Mouse (Mus musculus) MEL (cell line): ENCODE data around the gene Epha2.

ENCODE experiments used
- CHD2 ChIP-seq: IDR thresholded peaks from 2 replicates; pipeline ENCODE4 v1.6.1; 2011; ENCODE audit warnings: low read length, improper control_type of control experiment
- CTCF ChIP-seq, 3 experiments: IDR thresholded peaks in 2 of 3; conservative IDR thresholded peaks in 1 of 3; 2 replicates each; pipeline ENCODE4 v1.5.1; 2011 to 2012; ENCODE audit warnings: low read length in 3 of 3, low read depth in 2 of 3, mild to moderate bottlenecking in 2 of 3, improper control_type of control experiment in 1 of 3, inconsistent platforms in 1 of 3, mixed read lengths in 1 of 3, moderate library complexity in 1 of 3; ENCODE audit not compliant: control insufficient read depth in 1 of 3, insufficient read depth in 1 of 3, poor library complexity in 1 of 3, severe bottlenecking in 1 of 3
- EP300 ChIP-seq, 2 experiments: IDR thresholded peaks; 2 replicates each; pipeline ENCODE4 v1.6.1; 2011; ENCODE audit warnings: improper control_type of control experiment in 2 of 2, low read length in 2 of 2, low read depth in 1 of 2, mild to moderate bottlenecking in 1 of 2
- POLR2A ChIP-seq, 2 experiments: IDR thresholded peaks; 2 replicates each; pipeline ENCODE4 v1.6.1; 2011 to 2012; ENCODE audit warnings: low read length in 2 of 2, mild to moderate bottlenecking in 2 of 2, control low read depth in 1 of 2, improper control_type of control experiment in 1 of 2, low read depth in 1 of 2, moderate library complexity in 1 of 2; ENCODE audit not compliant: control insufficient read depth in 1 of 2, insufficient read depth in 1 of 2, poor library complexity in 1 of 2
- RCOR1 ChIP-seq: IDR thresholded peaks from 2 replicates; pipeline ENCODE4 v1.6.1; 2012; ENCODE audit warnings: low read depth, mild to moderate bottlenecking, inconsistent platforms, low read length, improper control_type of control experiment
- SMC3 ChIP-seq: IDR thresholded peaks from 2 replicates; pipeline ENCODE4 v1.6.1; 2011; ENCODE audit warnings: low read depth, low read length, improper control_type of control experiment
- TAL1 ChIP-seq: IDR thresholded peaks from 2 replicates; pipeline ENCODE4 v1.6.1; 2012; ENCODE audit warnings: mild to moderate bottlenecking, inconsistent platforms, low read length, moderate library complexity, mixed read lengths
- TBP ChIP-seq: IDR thresholded peaks from 2 replicates; pipeline ENCODE4 v1.8.0; 2011; ENCODE audit warnings: low read depth, low read length, improper control_type of control experiment
- TCF12 ChIP-seq: IDR thresholded peaks from 2 replicates; pipeline ENCODE4 v1.6.1; 2014; ENCODE audit warnings: low read depth, mild to moderate bottlenecking, inconsistent platforms, low read length, improper control_type of control experiment, moderate library complexity
- UBTF ChIP-seq: IDR thresholded peaks from 2 replicates; pipeline ENCODE4 v1.6.1; 2012; ENCODE audit warnings: low read depth, mild to moderate bottlenecking, inconsistent platforms, low read length, improper control_type of control experiment, moderate library complexity, borderline replicate concordance; ENCODE audit not compliant: insufficient read depth
- USF2 ChIP-seq, 2 experiments: IDR thresholded peaks; 2 replicates each; pipeline ENCODE4 v1.6.1; 2011 to 2012; ENCODE audit warnings: improper control_type of control experiment in 2 of 2, low read length in 2 of 2, borderline replicate concordance in 1 of 2, inconsistent platforms in 1 of 2, low read depth in 1 of 2, mild to moderate bottlenecking in 1 of 2; ENCODE audit not compliant: insufficient read depth in 1 of 2

DNA sequence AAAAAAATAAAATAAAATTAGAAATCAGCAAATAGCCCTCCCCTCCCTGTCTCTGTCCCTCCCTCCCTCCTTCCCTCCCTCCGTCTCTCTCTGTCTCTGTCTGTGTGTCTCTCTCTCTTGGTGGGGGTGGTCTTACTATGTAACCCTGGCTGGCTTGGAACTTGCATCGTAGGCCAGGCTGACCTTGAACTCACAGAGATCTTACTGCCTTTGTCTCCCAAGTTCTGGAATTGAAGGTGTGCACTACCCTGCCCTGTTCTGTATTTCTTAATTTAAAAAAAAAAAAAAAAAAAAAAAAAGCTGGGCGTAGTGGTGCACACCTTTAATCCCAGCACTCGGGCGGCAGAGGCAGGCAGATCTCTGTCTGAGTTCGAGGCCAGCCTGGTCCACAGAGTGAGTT is 21.3 kb upstream of the Epha2 start:
- no peak for TF ChIP-seq CTCF (IDR thresholded peaks at IDR 0.05 in 2 of 3, conservative IDR thresholded peaks at IDR 0.05 in 1 of 3; ENCODE audit: control insufficient read depth in 1 of 3, insufficient read depth in 1 of 3, low read depth in 2 of 3, low read length in 3 of 3, poor library complexity in 1 of 3, severe bottlenecking in 1 of 3)
- no peak for TF ChIP-seq POLR2A (IDR thresholded peaks at IDR 0.05; ENCODE audit: control insufficient read depth in 1 of 2, insufficient read depth in 1 of 2, low read depth in 1 of 2, low read length in 2 of 2, poor library complexity in 1 of 2)
- no peak for TF ChIP-seq TCF12
- no peak for TF ChIP-seq EP300 (IDR thresholded peaks at IDR 0.05; ENCODE audit: low read depth in 1 of 2, low read length in 2 of 2)
- no peak for TF ChIP-seq RCOR1
- TF ChIP-seq TAL1: no peak
- TF ChIP-seq SMC3: no peak
- TF ChIP-seq USF2 (IDR thresholded peaks at IDR 0.05; ENCODE audit: borderline replicate concordance in 1 of 2, insufficient read depth in 1 of 2, low read depth in 1 of 2, low read length in 2 of 2): no peak
- TF ChIP-seq CHD2: no peak
- TF ChIP-seq TBP: no peak
- no peak for TF ChIP-seq UBTF
